Mouse (Mus musculus) kidney, embryonic 14.5 days (tissue): ENCODE results near the gene Lamc2. TPM values are rescaled to one million over a fixed set of nuclear protein-coding genes. Genes with fewer than 3 reads are reported as not detected.

Source experiments
- ATAC-seq: fragments of 200-750 bp; cut with Nextera tagmentation; 2 replicates; pipeline ENCODE4 v1.8.0; 2017; ENCODE audit warnings: moderate number of reproducible peaks, mild to moderate bottlenecking, moderate TSS enrichment, moderate library complexity; ENCODE audit not compliant: low FRiP score, low TSS enrichment
- H3K27ac ChIP-seq: fragments of 300-500 bp; sonication (generic); 2 replicates; pipeline ENCODE4 v1.5.1; 2014; ENCODE audit warnings: low read depth, mild to moderate bottlenecking, low read length, moderate library complexity, mixed read lengths
- H3K27me3 ChIP-seq: fragments of 300-500 bp; sonication (generic); 2 replicates; pipeline ENCODE4 v1.6.1; 2014; ENCODE audit warnings: mild to moderate bottlenecking, low read length; ENCODE audit not compliant: control insufficient read depth, insufficient read depth
- H3K36me3 ChIP-seq: fragments of 300-500 bp; sonication (generic); 2 replicates; pipeline ENCODE4 v1.6.1; 2014; ENCODE audit warnings: low read length, mixed read lengths; ENCODE audit not compliant: control insufficient read depth, insufficient read depth
- H3K4me1 ChIP-seq: fragments of 300-500 bp; sonication (generic); 2 replicates; pipeline ENCODE4 v1.6.1; 2014; ENCODE audit warnings: low read length, mixed read lengths; ENCODE audit not compliant: control insufficient read depth, insufficient read depth
- H3K4me2 ChIP-seq: fragments of 300-500 bp; sonication (generic); replicated peaks from 2 replicates; pipeline ENCODE4 v1.6.1; 2014; ENCODE audit warnings: low read depth, mild to moderate bottlenecking, low read length
- H3K4me3 ChIP-seq: fragments of 300-500 bp; sonication (generic); 2 replicates; pipeline ENCODE4 v1.5.1; 2014; ENCODE audit warnings: mild to moderate bottlenecking, low read length
- H3K9ac ChIP-seq: fragments of 300-500 bp; sonication (generic); 2 replicates; pipeline ENCODE4 v1.6.1; 2014; ENCODE audit warnings: low read depth, mild to moderate bottlenecking, low read length, moderate library complexity
- H3K9me3 ChIP-seq: fragments of 300-500 bp; sonication (generic); 2 replicates; pipeline ENCODE4 v1.6.1; 2016; ENCODE audit warnings: low read length; ENCODE audit not compliant: control insufficient read depth
- WGBS: fragments of 180-500 bp; shearing (Covaris S2); extraction: QIAGEN DNeasy Blood & Tissue Kit; methylation state at CpG from one replicate; pipeline ENCODE4 v1.1.7; 2014; 5-methylcytosine and 5-hydroxymethylcytosine counted together
- polyA plus RNA-seq: library from polyadenylated mRNA; unstranded; fragments of >200 nt; fragmentation: Nextera tagmentation; extraction: Ambion mirVana; gene quantifications from 2 replicates; pipeline ENCODE4 v1.2.1, GENCODE M21; 2014

Lamc2 gene
- polyA plus RNA-seq, 1 experiment from 2014 or later = 44.2 TPM

DNA sequence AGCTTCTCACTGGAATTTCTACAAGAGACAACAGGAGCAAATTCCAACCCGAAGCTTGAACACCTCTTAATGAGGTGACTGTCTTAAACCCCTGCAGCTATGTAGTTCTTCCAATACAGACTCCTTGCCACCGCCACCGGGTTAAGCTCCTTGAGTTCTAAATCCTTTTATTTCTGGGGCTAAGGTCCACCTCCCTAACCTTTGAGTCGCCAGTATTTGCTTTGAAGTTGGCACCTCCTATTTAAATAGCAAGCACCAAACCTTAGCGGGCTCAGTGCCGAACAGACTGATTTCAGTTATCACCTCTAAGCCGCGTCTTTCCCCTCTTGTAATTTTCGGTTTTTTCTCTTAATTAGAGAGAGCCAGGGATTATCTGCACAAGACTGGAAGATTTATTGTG is 112.8 kb downstream of the Lamc2 start:
- Histone ChIP-seq H3K4me3 (no peak overlapping the region), H3K27ac (no peak overlapping the region), H3K9me3 (no peaks in the 10 kb centered on the region), H3K4me2 (no peak overlapping the region), H3K4me1 (peaks cover 4% of the 10 kb centered on the region; the same call in 1 of the 2 replicates), H3K36me3 (no peaks in the 10 kb centered on the region), H3K27me3 (peaks cover 18% of the 10 kb centered on the region), H3K9ac (no peak overlapping the region)
- 9% methylated on average over 9 of the region's 9 CpGs for WGBS
- ATAC-seq = no peak

Other genes starting within 250 kb of the Lamc2 start
- gene Nmnat2, start 231.5 kb downstream of the Lamc2 start, polyA plus RNA-seq = 0.79 and 0.93 TPM in 2 replicates
- gene Lamc1, start 146.3 kb upstream of the Lamc2 start, polyA plus RNA-seq = 112 and 151 TPM in 2 replicates
- 0.58 and 0.71 TPM in 2 replicates for gene Shcbp1l, start 238.7 kb upstream of the Lamc2 start, polyA plus RNA-seq